Mouse (Mus musculus) erythroid progenitor cell, adult 5-6 weeks (primary cell): ENCODE measurements around the gene Srgap2. TPM values are rescaled to one million over a fixed set of nuclear protein-coding genes. Genes with fewer than 3 reads are reported as not detected.
"Not testable (repeated sequence)": the region's sequence is repeated elsewhere in the genome, so short reads cannot be mapped to it uniquely, and the experiment has no call there.

Source experiments
- ATAC-seq: replicated peaks from 2 replicates; pipeline ENCODE4 v1.8.0; 2016; ENCODE audit warnings: moderate number of reproducible peaks, mild to moderate bottlenecking, moderate TSS enrichment, inconsistent platforms; ENCODE audit not compliant: poor library complexity, low FRiP score, severe bottlenecking
- total RNA-seq, 2 experiments: library from RNA; stranded (forward) in 1 of 2; stranded (reverse) in 1 of 2; fragments of 150-400 nt in 1 of 2; fragments of 186-747, 209-891 nt in 1 of 2; gene quantifications; 2 replicates each; pipeline versions ENCODE4 v1.2.3 to v1.2.4; 2015 to 2017; ENCODE audit warnings: low replicate concordance in 2 of 2

Gene Srgap2
- total RNA-seq, 2 experiments from 2014 or later, result 20.1 to 31.3 TPM

- ATAC-seq, result 0 out of 2 replicates have a peak, but pooled peaks have one; percentile 53
These were observed 257.2 kb downstream of the Srgap2 start for GRCm38 (mm10) chr1:131269797-131270578.

GRCm38 (mm10) chr1:131268776-131269175, 258.4 kb downstream of the Srgap2 start:
- no peak for ATAC-seq

GRCm38 (mm10) chr1:131263905-131264304, 263.2 kb downstream of the Srgap2 start:
- ATAC-seq, result no peak

GRCm38 (mm10) chr1:131260309-131260656, 266.9 kb downstream of the Srgap2 start:
- 0 out of 2 replicates have a peak, but pooled peaks have one; percentile 42 for ATAC-seq

- ATAC-seq, result no peak
These were observed 267.4 kb downstream of the Srgap2 start for GRCm38 (mm10) chr1:131259632-131260308.

- ATAC-seq, result no peak
These were observed 269.9 kb downstream of the Srgap2 start for GRCm38 (mm10) chr1:131257288-131257687.

GRCm38 (mm10) chr1:131252516-131253250, 274.5 kb downstream of the Srgap2 start:
- ATAC-seq, result not testable (repeated sequence)

- ATAC-seq, result no peak
These were observed 280.4 kb downstream of the Srgap2 start for GRCm38 (mm10) chr1:131246433-131247395.

GRCm38 (mm10) chr1:131245926-131246325, 281.2 kb downstream of the Srgap2 start:
- ATAC-seq, result no peak

GRCm38 (mm10) chr1:131245089-131245856, 281.9 kb downstream of the Srgap2 start, which contains the start of gene Rassf5:
Gene Rassf5 (minus strand): TSS chr1:131245258.
- ATAC-seq, result no peak

GRCm38 (mm10) chr1:131244536-131245088, 282.5 kb downstream of the Srgap2 start:
- ATAC-seq, result no peak

- ATAC-seq, result no peak
These were observed 284.2 kb downstream of the Srgap2 start for GRCm38 (mm10) chr1:131242956-131243355.

- no peak for ATAC-seq
These were observed 287.5 kb downstream of the Srgap2 start for GRCm38 (mm10) chr1:131239576-131240193.

GRCm38 (mm10) chr1:131238931-131239381, 288.2 kb downstream of the Srgap2 start:
- no peak for ATAC-seq

GRCm38 (mm10) chr1:131236077-131236476, 291.1 kb downstream of the Srgap2 start:
- no peak for ATAC-seq
